Mouse (Mus musculus): Measurements from ENCODE around the gene Stub1.

DNA sequence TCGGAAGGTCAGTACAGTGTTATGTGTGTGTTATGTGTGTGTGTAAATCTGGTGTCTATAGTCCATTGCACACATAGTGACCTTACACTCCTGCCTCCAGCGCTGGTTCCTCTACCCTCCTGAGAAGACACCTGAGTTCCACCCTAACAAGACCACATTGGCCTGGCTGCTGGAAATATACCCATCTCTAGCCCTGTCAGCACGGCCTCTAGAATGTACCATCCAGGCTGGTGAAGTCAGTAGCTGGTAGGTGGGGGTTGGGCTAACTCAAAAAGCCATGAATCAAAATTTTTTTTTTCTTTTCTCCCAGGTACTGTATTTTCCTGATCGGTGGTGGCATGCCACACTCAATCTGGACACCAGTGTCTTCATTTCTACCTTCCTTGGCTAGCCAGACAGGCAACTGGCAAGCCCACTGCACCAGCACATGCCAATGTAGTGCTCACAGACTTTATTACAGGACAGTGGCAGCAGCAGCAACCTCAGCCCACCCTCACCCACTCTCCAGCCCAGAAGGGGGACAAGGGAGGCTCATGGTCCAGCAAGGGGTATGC lies 2.9 kb downstream of the Stub1 start:
- TF ChIP-seq MAX (IDR thresholded peaks at IDR 0.05) (no peak), CTCF (IDR thresholded peaks at IDR 0.05; ENCODE audit: control insufficient read depth, insufficient read depth, insufficient read length) (no peak), MYOD1 (IDR thresholded peaks at IDR 0.05; ENCODE audit: control insufficient read depth, insufficient read length, low read depth) (no peak), MYOG (IDR thresholded peaks at IDR 0.05; ENCODE audit: control insufficient read depth, extremely low read depth, insufficient read length) (no peak), USF1 (IDR thresholded peaks at IDR 0.05; ENCODE audit: low read depth) (no peak), CEBPB (IDR thresholded peaks at IDR 0.05; ENCODE audit: low read depth) (no peak), FOSL1 (IDR thresholded peaks at IDR 0.05; ENCODE audit: insufficient read depth, low read length, poor library complexity, severe bottlenecking) (no peak)
